Mouse (Mus musculus) heart, embryonic 14.5 days (tissue): Measurements from ENCODE around the gene Palm. TPM values are rescaled to one million over a fixed set of nuclear protein-coding genes. Genes with fewer than 3 reads are reported as not detected.
A peak's percentile ranks its signal among the peaks of the same experiment; 100 is the strongest.

Experiments used
- ATAC-seq: fragments of 200-750 bp; cut with Nextera tagmentation; 2 replicates; pipeline ENCODE4 v1.8.0; 2017; ENCODE audit warnings: low read depth, moderate TSS enrichment; ENCODE audit not compliant: insufficient number of reproducible peaks, insufficient read depth, low FRiP score
- H3K27ac ChIP-seq, 2 experiments: fragments of 200-500 bp in 1 of 2; fragments of 300-500 bp in 1 of 2; sonication (generic) in 1 of 2; replicated peaks in 1 of 2; 2 replicates each; pipeline ENCODE4 v1.5.1; 2012 to 2014; ENCODE audit warnings: low read depth in 2 of 2, low read length in 2 of 2, control low read depth in 1 of 2, mild to moderate bottlenecking in 1 of 2, mixed read lengths in 1 of 2; ENCODE audit not compliant: control insufficient read depth in 1 of 2, insufficient read depth in 1 of 2
- H3K27me3 ChIP-seq: fragments of 300-500 bp; sonication (generic); 2 replicates; pipeline ENCODE4 v1.6.1; 2014; ENCODE audit warnings: mild to moderate bottlenecking, low read length, control low read depth; ENCODE audit not compliant: control insufficient read depth, insufficient read depth
- H3K36me3 ChIP-seq: fragments of 300-500 bp; sonication (generic); 2 replicates; pipeline ENCODE4 v1.6.1; 2014; ENCODE audit warnings: mild to moderate bottlenecking, control low read depth, low read length, mixed read lengths; ENCODE audit not compliant: control insufficient read depth, insufficient read depth
- H3K4me1 ChIP-seq, 2 experiments: fragments of 200-500 bp in 1 of 2; fragments of 300-500 bp in 1 of 2; sonication (generic) in 1 of 2; 2 replicates each; pipeline ENCODE4 v1.6.1; 2012 to 2014; ENCODE audit warnings: low read length in 2 of 2, control low read depth in 1 of 2, mixed read lengths in 1 of 2; ENCODE audit not compliant: control insufficient read depth in 2 of 2, insufficient read depth in 2 of 2
- H3K4me2 ChIP-seq: fragments of 300-500 bp; sonication (generic); 2 replicates; pipeline ENCODE4 v1.6.1; 2014; ENCODE audit warnings: mild to moderate bottlenecking, low read length
- H3K4me3 ChIP-seq, 2 experiments: fragments of 200-500 bp in 1 of 2; fragments of 300-500 bp in 1 of 2; sonication (generic) in 1 of 2; 2 replicates each; pipeline ENCODE4 v1.5.1; 2012 to 2014; ENCODE audit warnings: low read length in 2 of 2, mild to moderate bottlenecking in 2 of 2, control low read depth in 1 of 2, low read depth in 1 of 2, moderate library complexity in 1 of 2; ENCODE audit not compliant: control insufficient read depth in 1 of 2, insufficient read depth in 1 of 2
- H3K9ac ChIP-seq: fragments of 300-500 bp; sonication (generic); 2 replicates; pipeline ENCODE4 v1.6.1; 2014; ENCODE audit warnings: mild to moderate bottlenecking, low read length
- H3K9me3 ChIP-seq: fragments of 300-500 bp; sonication (generic); 2 replicates; pipeline ENCODE4 v1.6.1; 2016; ENCODE audit warnings: low read length, control low read depth; ENCODE audit not compliant: control insufficient read depth
- WGBS: fragments of 180-500 bp; shearing (Covaris S2); extraction: QIAGEN DNeasy Blood & Tissue Kit; methylation state at CpG from one replicate; pipeline ENCODE4 v1.1.7; 2014; 5-methylcytosine and 5-hydroxymethylcytosine counted together
- polyA plus RNA-seq: library from polyadenylated mRNA; unstranded; fragments of >200 nt; fragmentation: Nextera tagmentation; extraction: Ambion mirVana; gene quantifications from 2 replicates; pipeline ENCODE4 v1.2.1, GENCODE M21; 2014

The Palm gene
- polyA plus RNA-seq, 1 experiment from 2014 or later = 68.1 TPM

GRCm38 (mm10) chr10:79857452-79857811 lies 64.1 kb downstream of the Palm start:
- peak overlapping the region; percentile 97 for H3K4me2 ChIP-seq
- peak overlapping the region; percentile 99 for H3K9ac ChIP-seq
- 9% methylated on average over 4 of the region's 4 CpGs for WGBS
- peak overlapping the region; percentile 90 to 94 for H3K4me3 ChIP-seq
- no peaks in the 10 kb centered on the region for H3K27me3 ChIP-seq
- peaks cover 39 to 55% of the 10 kb centered on the region in 2 experiments for H3K4me1 ChIP-seq
- no peak for ATAC-seq
- H3K36me3 ChIP-seq = peaks cover 65% of the 10 kb centered on the region
- H3K27ac ChIP-seq = peak overlapping the region; percentile 42 to 100
- H3K9me3 ChIP-seq = no peaks in the 10 kb centered on the region

- Histone ChIP-seq H3K4me3 (peak overlapping the region; percentile 10 to 94; a peak in 3 of 4 replicates), H3K36me3 (peaks cover 70% of the 10 kb centered on the region), H3K4me1 (peaks cover 35 to 50% of the 10 kb centered on the region in 2 experiments), H3K9ac (peak overlapping the region; percentile 99), H3K27ac (peak overlapping the region; percentile 42 to 100), H3K4me2 (peak overlapping the region; percentile 97), H3K9me3 (no peaks in the 10 kb centered on the region), H3K27me3 (no peaks in the 10 kb centered on the region)
- WGBS = 70% methylated on average over 2 of the region's 2 CpGs
- ATAC-seq = no peak
These were observed 64.5 kb downstream of the Palm start for GRCm38 (mm10) chr10:79857894-79858293.

- peaks cover 76% of the 10 kb centered on the region for H3K36me3 ChIP-seq
- peak overlapping the region; percentile 42 to 100 for H3K27ac ChIP-seq
- H3K9ac ChIP-seq = peak overlapping the region; percentile 99; the same call in 1 of the 2 replicates
- ATAC-seq = peak; percentile 28; the same call in 1 of the 2 replicates
- 37% methylated on average over 17 of the region's 17 CpGs for WGBS
- H3K4me3 ChIP-seq = peak overlapping the region; percentile 10 to 94; a peak in 3 of 4 replicates
- H3K4me1 ChIP-seq = peaks cover 31 to 47% of the 10 kb centered on the region in 2 experiments
- no peaks in the 10 kb centered on the region for H3K27me3 ChIP-seq
- H3K4me2 ChIP-seq = peak overlapping the region; percentile 97
- H3K9me3 ChIP-seq = no peaks in the 10 kb centered on the region
These were observed 65.2 kb downstream of the Palm start for GRCm38 (mm10) chr10:79858416-79859074.

- H3K36me3 ChIP-seq = peaks cover 82% of the 10 kb centered on the region
- H3K9me3 ChIP-seq = no peaks in the 10 kb centered on the region
- H3K4me3 ChIP-seq = no peak overlapping the region
- peak overlapping the region; percentile 8 to 100; a peak in 3 of 4 replicates for H3K27ac ChIP-seq
- 0 out of 2 replicates have a peak overlapping the region, but pooled peaks have one; percentile 99 for H3K9ac ChIP-seq
- ATAC-seq = no peak
- H3K4me1 ChIP-seq = peaks cover 29 to 47% of the 10 kb centered on the region in 2 experiments
- 80% methylated on average over 11 of the region's 11 CpGs for WGBS
- no peaks in the 10 kb centered on the region for H3K27me3 ChIP-seq
- peak overlapping the region; percentile 97; the same call in 1 of the 2 replicates for H3K4me2 ChIP-seq
These were observed 65.7 kb downstream of the Palm start for GRCm38 (mm10) chr10:79859116-79859515.

GRCm38 (mm10) chr10:79860079-79860911 lies 66.9 kb downstream of the Palm start:
- Histone ChIP-seq H3K9ac (no peak overlapping the region), H3K9me3 (no peaks in the 10 kb centered on the region), H3K4me1 (peaks cover 29 to 53% of the 10 kb centered on the region in 2 experiments), H3K27me3 (no peaks in the 10 kb centered on the region), H3K4me2 (no peak overlapping the region), H3K4me3 (no peak overlapping the region), H3K27ac (no peak overlapping the region), H3K36me3 (peaks cover 94% of the 10 kb centered on the region)
- no peak for ATAC-seq
- WGBS = 89% methylated on average over 26 of the region's 26 CpGs

- H3K4me2 ChIP-seq = no peak overlapping the region
- 83% methylated on average over 25 of the region's 25 CpGs for WGBS
- H3K4me1 ChIP-seq = peaks cover 28 to 54% of the 10 kb centered on the region in 2 experiments
- no peaks in the 10 kb centered on the region for H3K27me3 ChIP-seq
- no peak overlapping the region for H3K9ac ChIP-seq
- no peak overlapping the region for H3K4me3 ChIP-seq
- H3K9me3 ChIP-seq = no peaks in the 10 kb centered on the region
- peaks cover 85% of the 10 kb centered on the region for H3K36me3 ChIP-seq
- no peak overlapping the region for H3K27ac ChIP-seq
- no peak for ATAC-seq
These were observed 68.1 kb downstream of the Palm start for GRCm38 (mm10) chr10:79861230-79862048.
